Mouse (Mus musculus): Measurements from ENCODE around the gene Gsta3. TPM values are rescaled to one million over a fixed set of nuclear protein-coding genes. Genes with fewer than 3 reads are reported as not detected.

The Gsta3 gene
- polyA plus RNA-seq, 1 experiment from 2014 or later = 0.47 TPM

GRCm38 (mm10) chr1:21230376-21230775, 10.0 kb upstream of the Gsta3 start:
- no peak for ATAC-seq (replicated peaks; ENCODE audit: insufficient number of reproducible peaks, low FRiP score, low TSS enrichment)
- 59% methylated on average over 2 of the region's 2 CpGs for WGBS (ENCODE audit: insufficient replicate concordance)

GRCm38 (mm10) chr1:21231744-21232464, 8.5 kb upstream of the Gsta3 start:
- Histone ChIP-seq H3K9ac (ENCODE audit: low read depth, low read length) (no peak overlapping the region), H3K27ac (ENCODE audit: low read depth, low read length) (no peak overlapping the region), H3K4me1 (ENCODE audit: control insufficient read depth, insufficient read depth, low read length) (no peaks in the 10 kb centered on the region), H3K36me3 (ENCODE audit: control insufficient read depth, insufficient read depth, low read length) (no peaks in the 10 kb centered on the region), H3K4me2 (no peak overlapping the region), H3K9me3 (replicated peaks; ENCODE audit: control insufficient read depth, low read length) (no peaks in the 10 kb centered on the region), H3K27me3 (ENCODE audit: control insufficient read depth, insufficient read depth, low read length) (no peaks in the 10 kb centered on the region), H3K4me3 (ENCODE audit: low read depth, low read length) (no peak overlapping the region)
- no peak for ATAC-seq (replicated peaks; ENCODE audit: insufficient number of reproducible peaks, low FRiP score, low TSS enrichment)
- 68% methylated on average over 5 of the region's 5 CpGs for WGBS (ENCODE audit: insufficient replicate concordance)

More at GRCm38 (mm10) chr1:21230376-21230775, 10.0 kb upstream of the Gsta3 start:
- no peak overlapping the region for H3K4me2 ChIP-seq
- H3K9ac ChIP-seq (ENCODE audit: low read depth, low read length) = no peak overlapping the region
- H3K4me1 ChIP-seq (ENCODE audit: control insufficient read depth, insufficient read depth, low read length) = no peaks in the 10 kb centered on the region
- H3K27me3 ChIP-seq (ENCODE audit: control insufficient read depth, insufficient read depth, low read length) = no peaks in the 10 kb centered on the region
- H3K4me3 ChIP-seq (ENCODE audit: low read depth, low read length) = no peak overlapping the region
- H3K36me3 ChIP-seq (ENCODE audit: control insufficient read depth, insufficient read depth, low read length) = no peaks in the 10 kb centered on the region
- H3K27ac ChIP-seq (ENCODE audit: low read depth, low read length) = no peak overlapping the region
- H3K9me3 ChIP-seq (replicated peaks; ENCODE audit: control insufficient read depth, low read length) = no peaks in the 10 kb centered on the region

GRCm38 (mm10) chr1:21232516-21232915, 7.9 kb upstream of the Gsta3 start:
- H3K4me2 ChIP-seq = no peak overlapping the region
- H3K9ac ChIP-seq (ENCODE audit: low read depth, low read length) = no peak overlapping the region
- H3K4me3 ChIP-seq (ENCODE audit: low read depth, low read length) = no peak overlapping the region
- no peaks in the 10 kb centered on the region for H3K4me1 ChIP-seq (ENCODE audit: control insufficient read depth, insufficient read depth, low read length)
- no peak overlapping the region for H3K27ac ChIP-seq (ENCODE audit: low read depth, low read length)
- H3K27me3 ChIP-seq (ENCODE audit: control insufficient read depth, insufficient read depth, low read length) = no peaks in the 10 kb centered on the region
- H3K36me3 ChIP-seq (ENCODE audit: control insufficient read depth, insufficient read depth, low read length) = no peaks in the 10 kb centered on the region
- no peak for ATAC-seq (replicated peaks; ENCODE audit: insufficient number of reproducible peaks, low FRiP score, low TSS enrichment)
- WGBS (ENCODE audit: insufficient replicate concordance) = 90% methylated on average over 1 of the region's 1 CpGs
- no peaks in the 10 kb centered on the region for H3K9me3 ChIP-seq (replicated peaks; ENCODE audit: control insufficient read depth, low read length)

GRCm38 (mm10) chr1:21235359-21235758, 5.0 kb upstream of the Gsta3 start:
- Histone ChIP-seq H3K9me3 (replicated peaks; ENCODE audit: control insufficient read depth, low read length) (no peaks in the 10 kb centered on the region), H3K4me2 (no peak overlapping the region), H3K27ac (ENCODE audit: low read depth, low read length) (no peak overlapping the region), H3K9ac (ENCODE audit: low read depth, low read length) (no peak overlapping the region), H3K36me3 (ENCODE audit: control insufficient read depth, insufficient read depth, low read length) (no peaks in the 10 kb centered on the region), H3K27me3 (ENCODE audit: control insufficient read depth, insufficient read depth, low read length) (no peaks in the 10 kb centered on the region), H3K4me1 (ENCODE audit: control insufficient read depth, insufficient read depth, low read length) (no peaks in the 10 kb centered on the region), H3K4me3 (ENCODE audit: low read depth, low read length) (no peak overlapping the region)
- ATAC-seq (replicated peaks; ENCODE audit: insufficient number of reproducible peaks, low FRiP score, low TSS enrichment) = no peak
- WGBS (ENCODE audit: insufficient replicate concordance) = 80% methylated on average over 6 of the region's 6 CpGs

- ATAC-seq (replicated peaks; ENCODE audit: insufficient number of reproducible peaks, low FRiP score, low TSS enrichment) = no peak
- no peaks in the 10 kb centered on the region for H3K9me3 ChIP-seq (replicated peaks; ENCODE audit: control insufficient read depth, low read length)
- no peak overlapping the region for H3K4me2 ChIP-seq
- H3K27me3 ChIP-seq (ENCODE audit: control insufficient read depth, insufficient read depth, low read length) = no peaks in the 10 kb centered on the region
- H3K4me1 ChIP-seq (ENCODE audit: control insufficient read depth, insufficient read depth, low read length) = no peaks in the 10 kb centered on the region
- H3K27ac ChIP-seq (ENCODE audit: low read depth, low read length) = no peak overlapping the region
- H3K9ac ChIP-seq (ENCODE audit: low read depth, low read length) = no peak overlapping the region
- H3K4me3 ChIP-seq (ENCODE audit: low read depth, low read length) = no peak overlapping the region
- 69% methylated on average over 1 of the region's 1 CpGs for WGBS (ENCODE audit: insufficient replicate concordance)
- no peaks in the 10 kb centered on the region for H3K36me3 ChIP-seq (ENCODE audit: control insufficient read depth, insufficient read depth, low read length)
Measured at GRCm38 (mm10) chr1:21241096-21241495, 707 bp downstream of the Gsta3 start.

GRCm38 (mm10) chr1:21244290-21244960, 4.0 kb downstream of the Gsta3 start:
- H3K9ac ChIP-seq (ENCODE audit: low read depth, low read length) = no peak overlapping the region
- H3K36me3 ChIP-seq (ENCODE audit: control insufficient read depth, insufficient read depth, low read length) = no peaks in the 10 kb centered on the region
- ATAC-seq (replicated peaks; ENCODE audit: insufficient number of reproducible peaks, low FRiP score, low TSS enrichment) = no peak
- no peaks in the 10 kb centered on the region for H3K27me3 ChIP-seq (ENCODE audit: control insufficient read depth, insufficient read depth, low read length)
- no peaks in the 10 kb centered on the region for H3K4me1 ChIP-seq (ENCODE audit: control insufficient read depth, insufficient read depth, low read length)
- H3K27ac ChIP-seq (ENCODE audit: low read depth, low read length) = no peak overlapping the region
- no peaks in the 10 kb centered on the region for H3K9me3 ChIP-seq (replicated peaks; ENCODE audit: control insufficient read depth, low read length)
- no peak overlapping the region for H3K4me3 ChIP-seq (ENCODE audit: low read depth, low read length)
- no peak overlapping the region for H3K4me2 ChIP-seq
- 58% methylated on average over 4 of the region's 4 CpGs for WGBS (ENCODE audit: insufficient replicate concordance)

- Histone ChIP-seq H3K27me3 (ENCODE audit: control insufficient read depth, insufficient read depth, low read length) (no peaks in the 10 kb centered on the region), H3K36me3 (ENCODE audit: control insufficient read depth, insufficient read depth, low read length) (no peaks in the 10 kb centered on the region), H3K9ac (ENCODE audit: low read depth, low read length) (no peak overlapping the region), H3K4me2 (no peak overlapping the region), H3K27ac (ENCODE audit: low read depth, low read length) (no peak overlapping the region), H3K4me1 (ENCODE audit: control insufficient read depth, insufficient read depth, low read length) (no peaks in the 10 kb centered on the region), H3K4me3 (ENCODE audit: low read depth, low read length) (no peak overlapping the region), H3K9me3 (replicated peaks; ENCODE audit: control insufficient read depth, low read length) (no peaks in the 10 kb centered on the region)
- ATAC-seq (replicated peaks; ENCODE audit: insufficient number of reproducible peaks, low FRiP score, low TSS enrichment) = no peak
- 77% methylated on average over 3 of the region's 3 CpGs for WGBS (ENCODE audit: insufficient replicate concordance)
Measured at GRCm38 (mm10) chr1:21246136-21246535, 5.7 kb downstream of the Gsta3 start.

GRCm38 (mm10) chr1:21247896-21248295, 7.5 kb downstream of the Gsta3 start:
- H3K27me3 ChIP-seq (ENCODE audit: control insufficient read depth, insufficient read depth, low read length) = no peaks in the 10 kb centered on the region
- no peaks in the 10 kb centered on the region for H3K9me3 ChIP-seq (replicated peaks; ENCODE audit: control insufficient read depth, low read length)
- no peaks in the 10 kb centered on the region for H3K36me3 ChIP-seq (ENCODE audit: control insufficient read depth, insufficient read depth, low read length)

More at GRCm38 (mm10) chr1:21247896-21248295, 7.5 kb downstream of the Gsta3 start:
- H3K4me3 ChIP-seq (ENCODE audit: low read depth, low read length) = no peak overlapping the region
- no peak overlapping the region for H3K9ac ChIP-seq (ENCODE audit: low read depth, low read length)
- no peaks in the 10 kb centered on the region for H3K4me1 ChIP-seq (ENCODE audit: control insufficient read depth, insufficient read depth, low read length)
- no peak overlapping the region for H3K27ac ChIP-seq (ENCODE audit: low read depth, low read length)
- no peak overlapping the region for H3K4me2 ChIP-seq
- no peak for ATAC-seq (replicated peaks; ENCODE audit: insufficient number of reproducible peaks, low FRiP score, low TSS enrichment)

Measured in heart, embryonic 11.5 days (tissue).